Mouse (Mus musculus) heart, postnatal 25 days (tissue): ENCODE results near the gene AI854703. TPM values are rescaled to one million over a fixed set of nuclear protein-coding genes. Genes with fewer than 3 reads are reported as not detected.
A peak's percentile ranks its signal among the peaks of the same experiment; 100 is the strongest.
"Not testable (repeated sequence)": the region's sequence is repeated elsewhere in the genome, so short reads cannot be mapped to it uniquely, and the experiment has no call there.

ENCODE experiments used
- DNase-seq: peaks from one replicate; pipeline ENCODE4 v3.0.0; 2022; ENCODE audit warnings: low spot score
- intact Hi-C: fragments of 180-260 bp; cut with DNase I; formaldehyde crosslinking; loops from one replicate; pipeline ENCODE4 v1.15.1; 2025
- total RNA-seq, 2 experiments: library from RNA; stranded (reverse); gene quantifications; 2 replicates each; pipeline ENCODE4 v1.2.3; 2021

AI854703 gene
- total RNA-seq, 2 experiments from 2014 or later = 0.14 to 0.23 TPM

GRCm38 (mm10) chr6:48610657-48611056, 15.9 kb upstream of the AI854703 start:
- no peak for DNase-seq
- intact Hi-C loops = no loop called here

DNA sequence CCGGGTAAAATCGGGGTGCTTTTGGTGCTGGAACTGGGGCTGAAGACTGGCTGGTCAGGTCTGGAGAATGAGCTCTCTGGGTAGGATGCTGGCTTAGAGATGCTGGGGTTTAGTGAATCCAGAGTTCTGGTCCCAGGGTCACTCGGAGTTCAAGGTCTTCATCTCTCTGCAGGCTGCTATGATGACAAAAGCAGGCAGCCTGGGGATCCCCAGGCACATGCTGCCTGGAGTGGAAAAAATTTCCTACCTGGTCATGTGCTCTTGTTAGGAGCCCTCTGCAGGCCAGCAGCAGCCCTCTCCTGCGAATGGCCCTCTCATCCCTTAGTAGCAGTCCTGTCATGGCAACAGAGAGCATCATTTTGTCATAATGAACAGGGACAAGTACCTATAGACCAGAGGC, 13.1 kb upstream of the AI854703 start:
- no peak for DNase-seq
- intact Hi-C loops = no loop called here

DNA sequence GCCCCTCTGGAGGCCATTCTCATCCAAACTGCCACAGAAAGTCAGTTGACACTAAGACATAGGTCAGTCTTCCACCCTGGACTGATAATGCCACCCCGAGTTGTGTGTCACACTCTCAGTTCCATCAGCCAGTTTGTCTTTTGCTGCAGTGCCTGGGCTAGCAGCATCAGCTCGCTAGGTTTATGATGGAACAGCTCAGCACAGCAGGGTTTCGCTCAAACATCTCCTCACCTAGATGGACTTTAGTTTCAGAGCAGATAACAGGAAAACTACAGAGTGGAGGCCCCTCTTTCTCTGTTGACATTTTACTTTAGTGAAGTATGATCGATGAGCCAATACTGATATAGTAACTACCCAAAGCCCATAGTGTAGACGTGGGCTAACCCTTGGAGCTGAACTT, 11.8 kb upstream of the AI854703 start:
- intact Hi-C loops = no loop called here
- DNase-seq = no peak

DNA sequence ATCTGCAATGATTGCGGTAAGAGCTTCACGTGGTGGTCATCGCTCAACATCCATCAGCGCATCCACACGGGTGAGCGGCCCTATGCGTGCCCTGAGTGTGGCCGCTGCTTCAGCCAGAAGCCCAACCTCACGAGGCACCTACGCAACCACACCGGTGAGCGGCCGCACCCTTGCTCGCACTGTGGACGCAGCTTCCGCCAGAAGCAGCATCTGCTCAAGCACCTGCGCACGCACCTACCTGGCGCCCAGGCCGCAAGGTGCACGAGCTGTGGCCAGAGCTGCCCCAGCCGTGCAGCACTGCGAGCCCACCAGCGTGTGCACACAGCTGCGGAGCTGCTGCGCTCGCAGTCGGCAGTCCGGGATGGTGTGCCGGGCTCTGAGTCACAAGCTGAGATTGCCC, 6.5 kb upstream of the AI854703 start:
- intact Hi-C loops = no loop called here
- no peak for DNase-seq

DNA sequence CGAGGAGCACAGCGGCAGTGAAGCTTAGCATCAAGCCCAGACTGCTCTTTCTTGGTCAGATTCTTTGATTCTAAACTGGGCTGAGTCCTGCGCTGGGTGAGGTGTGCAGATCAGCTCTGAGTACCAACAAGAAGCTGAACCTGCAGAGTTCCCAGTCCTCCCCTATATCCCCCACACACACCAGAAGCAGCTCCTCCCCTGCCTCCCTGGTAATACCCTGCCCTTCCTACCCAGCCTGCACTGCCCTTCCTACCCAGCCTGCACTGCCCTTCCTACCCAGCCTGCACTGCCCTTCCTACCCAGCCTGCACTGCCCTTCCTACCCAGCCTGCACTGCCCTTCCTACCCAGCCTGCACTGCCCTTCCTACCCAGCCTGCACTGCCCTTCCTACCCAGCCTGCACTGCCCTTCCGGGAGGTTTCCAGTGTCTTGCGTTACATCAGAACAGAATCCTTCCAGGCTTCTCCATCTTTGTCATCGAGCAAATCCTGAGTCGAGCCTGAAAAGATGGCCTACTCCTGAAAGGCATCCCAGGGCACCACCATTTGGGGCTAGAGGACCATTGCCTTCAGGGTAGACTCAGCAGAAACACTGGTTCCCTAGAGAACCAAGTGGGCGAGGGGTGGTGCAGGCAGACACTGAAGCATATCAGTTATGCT, 4.2 kb upstream of the AI854703 start:
- DNase-seq, intact Hi-C loops: not testable (repeated sequence)

GRCm38 (mm10) chr6:48623460-48623859, 3.1 kb upstream of the AI854703 start:
- no peak for DNase-seq
- intact Hi-C loops = no loop called here

DNA sequence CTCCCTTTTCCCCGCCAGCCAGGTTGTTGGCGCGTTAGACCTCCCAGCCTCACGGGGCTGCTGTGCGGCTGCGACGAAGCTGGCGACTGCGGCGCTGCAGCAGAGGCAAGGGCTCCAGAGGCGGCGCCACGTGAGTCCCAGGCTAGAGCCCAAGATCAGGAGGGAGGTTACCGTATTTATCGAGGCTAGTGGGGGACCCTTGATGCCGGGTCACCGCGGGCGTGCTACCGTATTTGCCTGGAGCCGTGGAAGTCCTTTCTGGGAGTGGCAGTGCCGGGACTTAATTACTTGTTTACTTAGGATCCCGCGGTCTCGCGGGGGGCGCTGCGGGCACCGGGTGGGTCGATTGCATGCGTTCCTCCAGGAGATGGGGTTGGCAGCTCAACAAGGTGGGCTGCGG, 420 bp downstream of the AI854703 start:
- peak; percentile 21 for DNase-seq
- intact Hi-C loops = no loop called here

DNA sequence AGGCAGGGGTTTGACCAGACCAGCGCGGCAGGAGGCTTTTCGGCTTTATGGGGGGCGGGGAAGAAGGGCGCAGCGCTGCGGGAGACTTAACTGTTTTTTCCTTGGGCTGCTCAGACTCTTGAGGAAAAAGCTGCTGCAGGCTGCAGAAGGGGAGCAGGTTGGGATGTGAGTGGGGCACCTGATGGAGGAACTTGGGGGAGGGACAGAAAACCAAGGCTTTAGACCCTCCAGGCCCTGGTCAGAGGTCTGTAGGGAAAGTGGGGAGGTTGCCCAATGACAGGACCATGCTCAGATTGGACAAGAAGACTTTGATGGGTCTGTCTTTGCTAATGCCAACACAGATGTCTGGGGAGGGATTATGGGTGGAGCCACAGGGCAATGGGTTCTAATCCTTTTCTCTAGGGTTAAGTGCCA, 954 bp downstream of the AI854703 start:
- DNase-seq = no peak
- intact Hi-C loops = no loop called here

DNA sequence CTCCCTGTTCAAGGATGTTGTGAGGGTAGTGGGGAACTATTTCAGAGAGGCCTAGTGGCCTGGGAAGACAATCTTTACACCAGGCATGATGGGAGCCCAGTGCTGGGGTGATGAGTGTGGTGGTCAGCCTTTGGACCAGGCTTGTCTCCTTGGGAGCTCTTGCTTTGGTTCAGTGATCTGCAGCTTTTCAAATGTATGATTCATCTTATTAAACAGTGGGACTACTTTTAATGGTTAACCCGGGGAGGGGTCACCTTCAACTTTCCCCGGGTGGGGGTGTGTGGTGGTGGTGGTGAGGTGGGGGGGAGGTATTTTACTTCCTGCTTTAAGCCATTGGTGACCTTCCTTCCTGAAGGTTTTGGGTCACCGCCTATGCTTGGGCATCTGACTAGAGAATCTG, 1.8 kb downstream of the AI854703 start:
- intact Hi-C loops = no loop called here
- no peak for DNase-seq

DNA sequence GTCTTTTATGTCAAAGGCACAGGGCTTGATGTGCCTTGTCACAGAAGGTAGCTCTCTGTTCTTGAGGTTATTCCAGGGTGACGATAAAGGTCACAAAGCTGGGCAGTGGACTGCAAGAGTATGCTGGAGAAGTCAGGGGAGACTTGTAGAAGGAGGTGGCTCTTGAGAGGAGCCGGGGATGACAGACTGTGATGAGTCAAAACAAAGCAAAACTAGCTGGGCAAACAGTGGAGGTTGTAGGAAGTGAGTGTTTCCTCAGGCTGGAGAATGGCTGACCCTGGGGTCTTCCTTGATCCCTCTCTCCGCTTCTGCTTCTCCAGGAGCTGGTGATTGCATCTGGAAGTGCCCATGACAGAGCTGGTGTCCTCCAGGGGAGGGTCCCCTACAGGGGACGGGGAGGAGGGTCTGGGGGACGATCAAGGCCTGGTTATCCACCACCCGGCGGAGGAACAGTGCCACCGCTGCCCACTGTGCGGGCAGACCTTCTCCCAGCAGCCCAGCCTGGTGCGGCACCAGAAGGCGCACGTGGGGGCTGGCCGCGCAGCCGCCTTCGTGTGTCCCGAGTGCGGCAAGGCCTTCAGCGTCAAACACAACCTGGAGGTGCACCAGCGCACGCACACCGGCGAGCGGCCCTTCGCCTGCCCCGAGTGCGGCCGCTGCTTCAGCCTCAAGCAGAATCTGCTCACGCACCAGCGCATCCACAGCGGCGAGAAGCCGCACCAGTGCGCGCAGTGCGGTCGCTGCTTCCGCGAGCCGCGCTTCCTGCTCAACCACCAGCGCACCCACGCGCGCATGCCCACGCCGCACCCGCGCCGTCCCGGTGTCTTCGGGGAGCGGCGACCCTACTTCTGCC, 2.5 kb downstream of the AI854703 start:
- no peak for DNase-seq
- intact Hi-C loops = no loop called here

GRCm38 (mm10) chr6:48629661-48630034, 3.1 kb downstream of the AI854703 start:
- no peak for DNase-seq
- intact Hi-C loops = no loop called here

DNA sequence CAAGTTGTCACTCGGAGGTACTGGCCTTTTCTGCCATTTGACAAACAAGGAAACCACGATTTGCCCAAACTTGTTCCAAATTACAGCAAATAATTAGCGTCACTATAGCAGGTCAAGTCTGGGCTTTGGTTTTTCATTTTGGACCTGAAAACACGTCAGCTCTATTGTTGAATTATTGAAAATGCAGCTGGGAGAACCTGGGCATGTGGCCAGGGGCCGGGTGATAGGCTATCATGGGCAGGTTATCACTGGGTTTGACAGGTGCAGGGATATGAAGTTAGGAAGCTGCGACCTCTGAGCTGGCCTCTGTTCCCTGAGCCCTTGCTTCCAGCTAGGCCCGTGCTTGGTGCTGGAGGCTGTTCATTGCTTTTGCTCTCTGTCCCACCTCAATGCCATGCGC, 4.3 kb downstream of the AI854703 start:
- intact Hi-C loops = no loop called here
- no peak for DNase-seq

DNA sequence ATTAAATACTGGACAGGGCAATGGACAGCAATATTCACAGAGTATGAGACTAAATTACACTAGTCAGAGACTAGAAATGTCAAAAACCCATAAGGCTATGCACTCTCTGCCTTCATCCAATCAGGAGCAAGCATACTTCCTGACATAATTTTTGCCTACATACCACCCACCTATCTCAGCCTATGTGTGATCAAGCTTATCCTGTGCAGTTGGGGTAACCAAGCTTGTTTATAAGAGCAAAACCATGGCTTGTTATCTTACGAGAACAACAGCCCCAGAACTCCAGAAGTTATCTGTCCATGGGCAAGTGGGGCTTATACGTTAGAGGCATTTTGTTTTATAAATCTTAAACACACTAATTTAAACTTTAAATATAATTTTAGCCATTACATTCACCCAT, 8.5 kb downstream of the AI854703 start:
- no peak for DNase-seq
- intact Hi-C loops = no loop called here

DNA sequence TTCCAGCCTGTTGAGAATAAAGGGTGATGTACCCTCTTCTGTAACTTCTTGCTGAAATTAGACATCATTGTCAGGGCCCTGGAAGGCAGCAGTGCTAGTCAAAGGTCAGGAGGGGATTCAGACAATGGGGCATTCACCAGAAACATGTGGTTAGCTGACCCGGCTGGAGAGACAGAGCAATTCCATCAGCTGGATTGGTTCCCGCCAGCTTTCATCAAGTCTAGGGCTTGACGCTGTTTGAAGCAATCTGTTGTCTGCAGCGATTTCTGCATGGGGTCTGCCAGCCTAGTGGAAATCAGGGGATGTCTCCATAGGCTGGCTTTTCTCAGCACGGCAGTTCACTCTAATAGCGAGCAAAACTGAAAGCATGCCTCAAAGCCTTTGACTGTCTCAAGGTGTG, 10.0 kb downstream of the AI854703 start:
- DNase-seq = no peak
- intact Hi-C loops = no loop called here

DNA sequence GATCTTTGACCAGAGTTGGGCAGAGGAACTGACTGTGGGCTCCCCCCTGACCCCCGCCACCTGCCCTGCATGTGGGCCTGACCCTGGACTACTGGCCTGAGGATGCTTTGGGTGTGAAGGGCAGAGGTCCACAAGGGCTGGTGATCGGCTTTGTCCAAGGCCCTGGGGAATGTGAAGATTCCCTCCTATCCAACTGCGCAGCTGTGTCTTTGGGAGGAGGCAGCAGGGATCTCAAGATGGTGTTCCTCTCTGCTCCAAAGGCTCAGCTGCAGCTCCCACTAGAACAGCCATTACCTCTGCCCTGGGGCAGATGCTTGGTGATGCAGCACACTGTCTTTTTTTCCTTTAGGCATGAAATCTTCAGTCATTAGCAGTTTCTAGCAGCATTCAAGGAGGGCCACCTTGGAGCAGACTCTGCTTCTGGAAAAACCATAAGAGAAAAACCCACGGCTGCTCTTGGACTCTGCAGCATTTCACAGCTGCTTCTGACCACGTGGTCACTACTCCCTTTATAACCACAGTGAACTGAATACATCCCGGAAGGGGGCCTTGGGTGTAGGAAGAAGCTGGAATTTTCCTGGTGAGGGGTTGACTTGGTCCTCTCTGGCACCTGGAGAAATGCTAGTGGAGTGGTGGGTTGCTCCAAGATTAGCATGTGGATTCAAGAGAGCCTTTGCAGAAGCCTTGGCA, 11.4 kb downstream of the AI854703 start:
- no peak for DNase-seq
- intact Hi-C loops = no loop called here

GRCm38 (mm10) chr6:48638553-48638952, 12.0 kb downstream of the AI854703 start:
- intact Hi-C loops = no loop called here
- no peak for DNase-seq

DNA sequence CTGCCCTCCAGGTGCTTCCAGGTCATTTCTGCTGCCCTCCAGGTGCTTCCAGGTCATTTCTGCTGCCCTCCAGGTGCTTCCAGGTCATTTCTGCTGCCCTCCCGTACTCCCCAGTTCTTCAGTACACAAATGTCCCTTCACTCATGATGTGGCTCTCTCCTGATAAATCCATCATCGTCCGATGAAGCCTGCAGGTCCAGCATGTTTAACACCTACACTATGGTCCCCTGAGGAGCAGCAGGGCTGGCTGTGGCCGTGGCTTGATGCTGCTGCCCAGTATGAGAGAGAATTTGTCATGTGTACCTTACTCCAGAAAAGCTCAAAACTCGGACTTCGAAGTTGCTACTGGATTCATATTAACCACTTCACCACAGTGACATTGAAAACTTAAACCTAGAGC, 14.8 kb downstream of the AI854703 start:
- intact Hi-C loops = loop anchor here (2.0 kb wide), 1 partner anchor 461 kb away; no protein-coding TSS in a partner anchor
- DNase-seq = no peak

GRCm38 (mm10) chr6:48642764-48643292, 16.3 kb downstream of the AI854703 start:
- DNase-seq = no peak
- intact Hi-C loops = loop anchor here (1.0 to 2.0 kb wide), 2 partner anchors 61 to 96 kb away; no protein-coding TSS in a partner anchor

GRCm38 (mm10) chr6:48645660-48646308, 19.2 kb downstream of the AI854703 start:
- peak; percentile 37 for DNase-seq
- intact Hi-C loops = loop anchor here (1.0 to 5.0 kb wide), 5 partner anchors 39 to 127 kb away; partner anchors contain the start of genes Gimap4 and Gimap5

DNA sequence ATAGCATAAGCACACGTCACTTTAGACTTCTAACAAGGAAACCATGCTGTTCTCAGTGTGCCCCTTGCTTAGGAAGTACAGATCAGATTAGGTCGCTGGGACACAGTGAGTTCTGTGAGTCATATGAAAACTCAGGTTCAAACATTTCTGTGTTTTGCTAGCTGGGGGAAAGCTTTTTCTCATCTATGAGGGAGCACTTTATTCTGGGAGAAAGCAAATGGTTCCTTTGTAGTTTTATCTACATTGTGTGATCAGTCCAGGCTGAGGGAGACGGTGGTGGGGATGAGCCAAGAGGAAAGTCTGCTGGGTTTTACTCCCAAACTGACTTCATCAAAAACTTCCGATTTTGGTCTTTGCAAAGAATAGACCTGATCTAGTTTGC, 19.7 kb downstream of the AI854703 start:
- intact Hi-C loops = loop anchor here (2.0 to 5.0 kb wide), 4 partner anchors 39 to 101 kb away; partner anchors contain the start of genes Gimap4 and Gimap5
- no peak for DNase-seq
